Mouse (Mus musculus) liver, embryonic 11.5 days (tissue): ENCODE measurements around the gene Olfr588-ps1. TPM values are rescaled to one million over a fixed set of nuclear protein-coding genes. Genes with fewer than 3 reads are reported as not detected.

Source experiments
- polyA plus RNA-seq: library from polyadenylated mRNA; unstranded; fragments of >200 nt; fragmentation: Nextera tagmentation; extraction: Ambion mirVana; gene quantifications from 2 replicates; pipeline ENCODE4 v1.2.1, GENCODE M21; 2014

Olfr588-ps1 gene
- polyA plus RNA-seq, 1 experiment from 2014 or later = not detected

Other genes starting within 250 kb of the Olfr588-ps1 start
- gene Olfr569, start 250.0 kb upstream of the Olfr588-ps1 start, polyA plus RNA-seq = not detected in 2 replicates
- gene Olfr570, start 246.3 kb upstream of the Olfr588-ps1 start, polyA plus RNA-seq = not detected in 2 replicates
- gene Olfr571, start 223.3 kb upstream of the Olfr588-ps1 start, polyA plus RNA-seq = not detected in 2 replicates
- not detected in 2 replicates for gene Olfr572, start 216.5 kb upstream of the Olfr588-ps1 start, polyA plus RNA-seq
- gene Olfr573-ps1, start 198.3 kb upstream of the Olfr588-ps1 start, polyA plus RNA-seq = not detected in 2 replicates
- gene Olfr574, start 192.4 kb upstream of the Olfr588-ps1 start, polyA plus RNA-seq = not detected in 2 replicates
- not detected in 2 replicates for gene Olfr575, start 182.1 kb upstream of the Olfr588-ps1 start, polyA plus RNA-seq
- not detected in 2 replicates for gene Olfr576, start 178.2 kb upstream of the Olfr588-ps1 start, polyA plus RNA-seq
- gene Olfr577, start 164.9 kb upstream of the Olfr588-ps1 start, polyA plus RNA-seq = not detected in 2 replicates
- gene Olfr578, start 151.6 kb upstream of the Olfr588-ps1 start, polyA plus RNA-seq = not detected in 2 replicates
- not detected in 2 replicates for gene Olfr582, start 102.9 kb upstream of the Olfr588-ps1 start, polyA plus RNA-seq
- gene Olfr583, start 89.6 kb upstream of the Olfr588-ps1 start, polyA plus RNA-seq = not detected in 2 replicates
- not detected in 2 replicates for gene Olfr584, start 59.0 kb upstream of the Olfr588-ps1 start, polyA plus RNA-seq
- not detected in 2 replicates for gene Olfr585, start 43.2 kb upstream of the Olfr588-ps1 start, polyA plus RNA-seq
- not detected in 2 replicates for gene Olfr586, start 15.2 kb upstream of the Olfr588-ps1 start, polyA plus RNA-seq
- gene Olfr589, start 15.5 kb downstream of the Olfr588-ps1 start, polyA plus RNA-seq = not detected in 2 replicates
- gene Olfr591, start 37.5 kb downstream of the Olfr588-ps1 start, polyA plus RNA-seq = not detected in 2 replicates
- not detected in 2 replicates for gene Olfr592, start 43.9 kb downstream of the Olfr588-ps1 start, polyA plus RNA-seq
- not detected in 2 replicates for gene Olfr593, start 71.0 kb downstream of the Olfr588-ps1 start, polyA plus RNA-seq
- gene Olfr594, start 76.1 kb downstream of the Olfr588-ps1 start, polyA plus RNA-seq = not detected in 2 replicates
- gene Usp17ld, start 111.6 kb downstream of the Olfr588-ps1 start, polyA plus RNA-seq = not detected in 2 replicates
- gene Olfr596, start 164.8 kb downstream of the Olfr588-ps1 start, polyA plus RNA-seq = not detected in 2 replicates
- not detected in 2 replicates for gene Olfr597, start 175.4 kb downstream of the Olfr588-ps1 start, polyA plus RNA-seq
- not detected in 2 replicates for gene Olfr598, start 182.7 kb downstream of the Olfr588-ps1 start, polyA plus RNA-seq
- gene Olfr599, start 195.0 kb downstream of the Olfr588-ps1 start, polyA plus RNA-seq = not detected in 2 replicates
- not detected in 2 replicates for gene Olfr600, start 208.8 kb downstream of the Olfr588-ps1 start, polyA plus RNA-seq
- gene Olfr601, start 221.8 kb downstream of the Olfr588-ps1 start, polyA plus RNA-seq = not detected in 2 replicates
- not detected in 2 replicates for gene Olfr603, start 245.3 kb downstream of the Olfr588-ps1 start, polyA plus RNA-seq